Mouse (Mus musculus): Measurements from ENCODE around the gene Pde1b. TPM values are rescaled to one million over a fixed set of nuclear protein-coding genes. Genes with fewer than 3 reads are reported as not detected.

The Pde1b gene
- polyA plus RNA-seq, 1 experiment = 21.7 TPM

DNA sequence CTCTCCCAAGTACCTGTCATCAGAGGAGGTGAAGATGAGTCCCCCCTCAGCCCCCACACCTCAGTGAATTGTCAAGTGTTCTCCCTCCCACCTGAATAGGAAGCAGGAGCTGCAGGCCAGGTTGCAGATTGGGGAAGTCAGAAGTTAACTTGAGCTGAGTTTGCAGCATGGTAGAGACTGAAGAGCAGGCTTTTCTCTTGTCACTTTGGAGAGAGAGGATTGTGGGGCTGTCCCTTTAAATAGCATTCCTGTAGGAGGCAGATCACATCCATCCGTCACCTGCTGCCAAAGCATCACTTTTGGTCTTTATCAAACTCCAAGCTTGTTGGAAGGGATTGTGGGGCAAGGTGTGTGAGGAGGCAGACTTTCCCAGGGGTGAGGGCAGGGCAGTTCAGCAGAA, 2.1 kb upstream of the Pde1b start:
- Histone ChIP-seq H3K4me1 (ENCODE audit: control insufficient read depth, insufficient read depth, low read length) (peaks cover 3% of the 10 kb centered on the region), H3K9ac (ENCODE audit: low read depth, poor library complexity, severe bottlenecking) (no peak overlapping the region)

DNA sequence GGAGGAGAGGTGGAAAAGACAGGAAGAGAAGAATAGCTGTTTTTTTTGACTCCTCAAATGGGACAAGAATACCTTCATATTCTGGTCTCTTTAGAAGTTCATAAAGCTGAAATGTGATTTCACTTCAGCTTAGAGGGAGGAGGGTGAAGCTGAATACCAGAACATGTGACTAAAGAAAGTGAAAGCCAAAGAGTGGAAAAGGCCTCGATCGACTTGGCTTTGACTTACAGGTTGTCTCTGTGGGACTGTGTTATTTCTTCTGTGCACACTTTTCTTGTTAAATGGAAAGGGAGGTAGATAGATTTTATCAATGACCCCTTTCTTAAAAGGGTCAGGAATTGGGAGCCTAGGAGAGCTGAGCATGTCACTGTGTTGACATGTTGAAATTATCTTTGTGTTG, 1.6 kb upstream of the Pde1b start:
- Histone ChIP-seq H3K27ac (ENCODE audit: insufficient read depth, low read length) (no peak overlapping the region), H3K36me3 (ENCODE audit: control insufficient read depth, insufficient read depth, low read length, poor library complexity, severe bottlenecking) (no peaks in the 10 kb centered on the region), H3K27me3 (ENCODE audit: control insufficient read depth, insufficient read depth, low read length, poor library complexity, severe bottlenecking) (peaks cover 4% of the 10 kb centered on the region; the same call in 1 of the 2 replicates), H3K4me3 (ENCODE audit: low read depth, low read length) (no peak overlapping the region), H3K4me1 (ENCODE audit: control insufficient read depth, insufficient read depth, low read length) (peaks cover 3% of the 10 kb centered on the region), H3K9me3 (replicated peaks; ENCODE audit: control insufficient read depth, insufficient read depth, low read length, poor library complexity, severe bottlenecking) (no peaks in the 10 kb centered on the region), H3K9ac (ENCODE audit: low read depth, poor library complexity, severe bottlenecking) (no peak overlapping the region)
- TF ChIP-seq POLR2A (IDR thresholded peaks at IDR 0.05; ENCODE audit: insufficient read depth, low read length) (no peak), EP300 (IDR thresholded peaks at IDR 0.05; ENCODE audit: insufficient read depth, low read depth, low read length) (no peak), CTCF (IDR thresholded peaks at IDR 0.05; ENCODE audit: low read depth, low read length) (no peak)

More for the DNA sequence above, 2.1 kb upstream of the Pde1b start:
- H3K27me3 ChIP-seq (ENCODE audit: control insufficient read depth, insufficient read depth, low read length, poor library complexity, severe bottlenecking) = peaks cover 4% of the 10 kb centered on the region; the same call in 1 of the 2 replicates
- no peaks in the 10 kb centered on the region for H3K9me3 ChIP-seq (replicated peaks; ENCODE audit: control insufficient read depth, insufficient read depth, low read length, poor library complexity, severe bottlenecking)
- no peaks in the 10 kb centered on the region for H3K36me3 ChIP-seq (ENCODE audit: control insufficient read depth, insufficient read depth, low read length, poor library complexity, severe bottlenecking)
- H3K27ac ChIP-seq (ENCODE audit: insufficient read depth, low read length) = no peak overlapping the region
- TF ChIP-seq CTCF (IDR thresholded peaks at IDR 0.05; ENCODE audit: low read depth, low read length) = no peak
- TF ChIP-seq POLR2A (IDR thresholded peaks at IDR 0.05; ENCODE audit: insufficient read depth, low read length) = no peak
- no peak for TF ChIP-seq EP300 (IDR thresholded peaks at IDR 0.05; ENCODE audit: insufficient read depth, low read depth, low read length)
- no peak overlapping the region for H3K4me3 ChIP-seq (ENCODE audit: low read depth, low read length)

DNA sequence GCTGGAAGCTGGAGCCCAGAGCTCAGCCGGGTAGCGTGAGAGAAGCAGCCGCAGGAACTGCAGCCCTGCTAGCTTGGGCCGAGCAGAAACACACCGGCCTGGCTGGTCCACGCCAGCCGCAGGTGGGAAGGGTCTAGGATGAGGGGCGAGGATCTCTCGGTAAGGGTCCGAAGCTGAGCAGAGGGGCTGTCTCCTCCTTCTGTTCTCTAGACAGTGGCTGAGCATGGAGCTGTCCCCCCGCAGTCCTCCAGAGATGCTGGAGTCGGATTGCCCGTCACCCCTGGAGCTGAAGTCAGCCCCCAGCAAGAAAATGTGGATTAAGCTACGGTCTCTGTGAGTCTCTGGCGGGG, 392 bp downstream of the Pde1b start:
- Histone ChIP-seq H3K4me3 (ENCODE audit: low read depth, low read length) (peak overlapping the region; percentile 81), H3K27me3 (ENCODE audit: control insufficient read depth, insufficient read depth, low read length, poor library complexity, severe bottlenecking) (peaks cover 4% of the 10 kb centered on the region; the same call in 1 of the 2 replicates), H3K27ac (ENCODE audit: insufficient read depth, low read length) (no peak overlapping the region), H3K36me3 (ENCODE audit: control insufficient read depth, insufficient read depth, low read length, poor library complexity, severe bottlenecking) (no peaks in the 10 kb centered on the region), H3K9me3 (replicated peaks; ENCODE audit: control insufficient read depth, insufficient read depth, low read length, poor library complexity, severe bottlenecking) (no peaks in the 10 kb centered on the region), H3K9ac (ENCODE audit: low read depth, poor library complexity, severe bottlenecking) (peak overlapping the region; percentile 61), H3K4me1 (ENCODE audit: control insufficient read depth, insufficient read depth, low read length) (peaks cover 3% of the 10 kb centered on the region)
- TF ChIP-seq CTCF (IDR thresholded peaks at IDR 0.05; ENCODE audit: low read depth, low read length) = no peak
- TF ChIP-seq POLR2A (IDR thresholded peaks at IDR 0.05; ENCODE audit: insufficient read depth, low read length) = no peak
- no peak for TF ChIP-seq EP300 (IDR thresholded peaks at IDR 0.05; ENCODE audit: insufficient read depth, low read depth, low read length)

DNA sequence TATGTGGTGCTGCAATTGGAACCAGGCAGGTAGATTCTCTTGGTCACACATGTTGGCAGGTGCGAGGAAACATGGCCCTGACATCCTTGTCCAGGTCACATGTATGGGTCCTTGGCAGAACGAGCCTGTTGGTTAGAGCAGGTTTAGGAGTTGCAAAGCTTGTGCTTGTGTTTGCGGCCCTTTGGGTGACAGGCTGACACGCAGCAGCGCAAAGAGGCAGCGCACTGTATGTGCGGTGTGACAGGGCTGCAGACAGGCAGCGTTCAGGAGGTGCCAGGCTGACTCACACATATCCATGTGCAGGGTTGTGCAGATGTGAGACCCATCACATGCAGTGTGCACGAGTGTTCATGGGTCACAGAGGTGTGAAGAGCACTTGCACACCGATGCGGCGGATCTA, 826 bp downstream of the Pde1b start:
- H3K27ac ChIP-seq (ENCODE audit: insufficient read depth, low read length) = no peak overlapping the region
- H3K9ac ChIP-seq (ENCODE audit: low read depth, poor library complexity, severe bottlenecking) = no peak overlapping the region
- H3K36me3 ChIP-seq (ENCODE audit: control insufficient read depth, insufficient read depth, low read length, poor library complexity, severe bottlenecking) = no peaks in the 10 kb centered on the region
- no peak for TF ChIP-seq CTCF (IDR thresholded peaks at IDR 0.05; ENCODE audit: low read depth, low read length)
- no peak for TF ChIP-seq POLR2A (IDR thresholded peaks at IDR 0.05; ENCODE audit: insufficient read depth, low read length)
- TF ChIP-seq EP300 (IDR thresholded peaks at IDR 0.05; ENCODE audit: insufficient read depth, low read depth, low read length) = no peak
- peak overlapping the region; percentile 18 for H3K4me3 ChIP-seq (ENCODE audit: low read depth, low read length)
- H3K9me3 ChIP-seq (replicated peaks; ENCODE audit: control insufficient read depth, insufficient read depth, low read length, poor library complexity, severe bottlenecking) = no peaks in the 10 kb centered on the region
- peaks cover 3% of the 10 kb centered on the region for H3K4me1 ChIP-seq (ENCODE audit: control insufficient read depth, insufficient read depth, low read length)
- peaks cover 4% of the 10 kb centered on the region; the same call in 1 of the 2 replicates for H3K27me3 ChIP-seq (ENCODE audit: control insufficient read depth, insufficient read depth, low read length, poor library complexity, severe bottlenecking)

DNA sequence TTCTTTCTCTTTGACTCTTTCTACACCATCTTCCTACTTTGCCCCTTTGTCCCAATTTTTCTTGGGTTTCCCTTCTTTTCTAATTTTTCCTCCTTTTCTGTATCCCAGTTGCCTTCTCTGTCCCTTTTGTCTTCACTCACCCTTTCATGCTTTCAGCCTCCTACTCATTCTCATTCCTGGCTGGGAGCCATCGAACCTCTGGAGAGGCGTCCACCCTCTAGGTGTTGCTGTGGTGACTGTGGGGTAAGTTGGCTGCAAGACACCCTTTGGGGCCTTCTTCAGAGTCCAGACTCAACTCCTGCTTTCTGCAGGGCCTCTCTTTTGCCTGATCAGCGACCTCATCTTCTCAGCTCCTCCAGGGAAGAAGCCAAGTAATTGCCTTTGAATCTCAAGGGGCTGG, 6.5 kb downstream of the Pde1b start:
- no peak overlapping the region for H3K4me3 ChIP-seq (ENCODE audit: low read depth, low read length)

DNA sequence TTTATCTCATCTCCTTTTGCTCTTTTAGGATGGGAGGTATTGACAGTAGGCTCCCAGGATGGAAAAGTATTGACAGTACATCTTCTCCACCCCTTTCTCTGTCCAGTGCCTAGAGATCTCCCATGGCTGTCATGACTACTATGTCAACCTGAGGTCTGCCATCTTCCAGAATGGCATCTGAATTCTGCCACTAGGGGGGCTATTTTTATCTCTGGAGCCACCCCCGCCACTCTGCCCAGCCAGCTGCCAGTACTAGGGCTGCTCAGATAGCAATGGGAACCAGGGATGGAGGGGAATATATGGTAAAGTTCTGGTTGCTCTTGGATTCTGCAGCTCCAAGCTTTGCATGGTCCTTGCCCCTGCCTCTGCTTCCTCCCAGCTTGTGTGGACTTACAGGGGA, 8.8 kb downstream of the Pde1b start:
- peaks cover 2% of the 10 kb centered on the region for H3K4me1 ChIP-seq (ENCODE audit: control insufficient read depth, insufficient read depth, low read length)

More for the DNA sequence above, 6.5 kb downstream of the Pde1b start:
- no peaks in the 10 kb centered on the region for H3K9me3 ChIP-seq (replicated peaks; ENCODE audit: control insufficient read depth, insufficient read depth, low read length, poor library complexity, severe bottlenecking)
- TF ChIP-seq EP300 (IDR thresholded peaks at IDR 0.05; ENCODE audit: insufficient read depth, low read depth, low read length) (no peak), CTCF (IDR thresholded peaks at IDR 0.05; ENCODE audit: low read depth, low read length) (no peak), POLR2A (IDR thresholded peaks at IDR 0.05; ENCODE audit: insufficient read depth, low read length) (no peak)
- no peak overlapping the region for H3K9ac ChIP-seq (ENCODE audit: low read depth, poor library complexity, severe bottlenecking)
- no peak overlapping the region for H3K27ac ChIP-seq (ENCODE audit: insufficient read depth, low read length)
- no peaks in the 10 kb centered on the region; the same call in 1 of the 2 replicates for H3K27me3 ChIP-seq (ENCODE audit: control insufficient read depth, insufficient read depth, low read length, poor library complexity, severe bottlenecking)
- H3K36me3 ChIP-seq (ENCODE audit: control insufficient read depth, insufficient read depth, low read length, poor library complexity, severe bottlenecking) = no peaks in the 10 kb centered on the region
- peaks cover 2% of the 10 kb centered on the region for H3K4me1 ChIP-seq (ENCODE audit: control insufficient read depth, insufficient read depth, low read length)

More for the DNA sequence above, 8.8 kb downstream of the Pde1b start:
- no peak overlapping the region for H3K9ac ChIP-seq (ENCODE audit: low read depth, poor library complexity, severe bottlenecking)
- no peaks in the 10 kb centered on the region; the same call in 1 of the 2 replicates for H3K27me3 ChIP-seq (ENCODE audit: control insufficient read depth, insufficient read depth, low read length, poor library complexity, severe bottlenecking)
- no peak overlapping the region for H3K4me3 ChIP-seq (ENCODE audit: low read depth, low read length)
- TF ChIP-seq EP300 (IDR thresholded peaks at IDR 0.05; ENCODE audit: insufficient read depth, low read depth, low read length) (no peak), CTCF (IDR thresholded peaks at IDR 0.05; ENCODE audit: low read depth, low read length) (no peak), POLR2A (IDR thresholded peaks at IDR 0.05; ENCODE audit: insufficient read depth, low read length) (no peak)
- no peaks in the 10 kb centered on the region for H3K9me3 ChIP-seq (replicated peaks; ENCODE audit: control insufficient read depth, insufficient read depth, low read length, poor library complexity, severe bottlenecking)
- H3K36me3 ChIP-seq (ENCODE audit: control insufficient read depth, insufficient read depth, low read length, poor library complexity, severe bottlenecking) = no peaks in the 10 kb centered on the region
- H3K27ac ChIP-seq (ENCODE audit: insufficient read depth, low read length) = no peak overlapping the region
